9 mouse cellular contexts compared by ENCODE assay signal in genomic region chr1:133855274-133856017, GRCm38 (mm10). TPM values are rescaled to one million over a fixed set of nuclear protein-coding genes. Genes with fewer than 3 reads are reported as not detected.
DNase-seq lines count a peak whose midpoint lies in the region; TF ChIP-seq lines count a peak whose summit lies in the region.
"Had no signal": no experiment of that assay in that cellular context is flagged by ENCODE, and none has a peak within 500 bp of the region (broad histone marks: within the 10 kb centered on the region; RNA-seq: fewer than 3 reads in every experiment).

No protein-coding gene starts in this region.

- TF ChIP-seq CTCF in layer of hippocampus, adult 2 months (conservative IDR thresholded peaks at IDR 0.05) = no peak

- peak overlapping the region; percentile 60; the same call in 1 of the 2 replicates for H3K27ac ChIP-seq in layer of hippocampus, adult 2 months
- H3K27ac ChIP-seq in midbrain, embryonic 10.5 days (replicated peaks) = peak overlapping the region; percentile 59

- peaks cover 66% of the 10 kb centered on the region for H3K27me3 ChIP-seq in midbrain, embryonic 10.5 days (ENCODE audit: low read depth, poor library complexity, severe bottlenecking)

- H3K36me3 ChIP-seq in midbrain, embryonic 10.5 days = no peaks in the 10 kb centered on the region

- 3% methylated on average over 15 of the region's 15 CpGs for WGBS in midbrain, embryonic 10.5 days

- H3K9me3 ChIP-seq in midbrain, embryonic 10.5 days (replicated peaks) = no peaks in the 10 kb centered on the region

- H3K4me3 ChIP-seq in layer of hippocampus, adult 2 months = peak overlapping the region; percentile 30
- peak overlapping the region; percentile 47 for H3K4me3 ChIP-seq in midbrain, embryonic 10.5 days

- peaks cover 53% of the 10 kb centered on the region for H3K4me1 ChIP-seq in midbrain, embryonic 10.5 days

- DNase-seq in layer of hippocampus, adult 2 months (ENCODE audit: low spot score in 2 of 2) = no peak
- DNase-seq in layer of hippocampus, adult 8-10 months (ENCODE audit: low spot score in 2 of 2) = no peak
- DNase-seq in cerebellum, postnatal 25 days = peak; percentile 46 to 54
- peak; percentile 35 to 44 for DNase-seq in frontal cortex, postnatal 10 days (ENCODE audit: low spot score in 2 of 2)
- DNase-seq in kidney, postnatal 10 days = peak; percentile 61
- DNase-seq in midbrain, embryonic 10.5 days (ENCODE audit: low spot score) = peak; percentile 47
- peak; percentile 53 for DNase-seq in yolk sac, embryonic 10.5 days (ENCODE audit: low spot score)
- no peak for DNase-seq in testis, postnatal 14 days (ENCODE audit: low spot score)

RNA-seq across cellular contexts. Expression of gene Optc, which starts 52.4 kb away (rescaled TPM):
- under 1 TPM in 1 of 2 experiments, not detected in 1; 0.31 TPM for total RNA-seq in layer of hippocampus, adult 2 months (2021)
- under 1 TPM; 0.21 to 0.67 (median 0.53) TPM for total RNA-seq in layer of hippocampus, adult 8-10 months (2022)
- 0.86 and 1.7 TPM in 2 replicates for polyA plus RNA-seq in midbrain, embryonic 10.5 days (2016; fragmentation: Nextera tagmentation; extraction: Ambion mirVana)
- total RNA-seq: liver, adult 2 months had no signal
- polyA plus RNA-seq: liver, adult 2 months had no signal

RNA-seq across cellular contexts. Expression of gene Atp2b4, which starts 54.6 kb away (rescaled TPM):
- 10 to 100 TPM; 78.4 to 89.6 TPM for total RNA-seq in layer of hippocampus, adult 2 months (2021)
- 100 to 1,000 TPM in 1 of 4 experiments, 10 to 100 TPM in 3; 85.7 to 102 (median 91.8) TPM for total RNA-seq in layer of hippocampus, adult 8-10 months (2022)
- 3.0 and 5.7 TPM in 2 replicates for polyA plus RNA-seq in midbrain, embryonic 10.5 days (2016; fragmentation: Nextera tagmentation; extraction: Ambion mirVana)

Comparison
In these comparisons a context has a peak if more than half of its experiments do, and no peak if none do; other contexts are left out.
1. DNase-seq: peak in cerebellum, postnatal 25 days (2 of 2), frontal cortex, postnatal 10 days (2 of 2), kidney, postnatal 10 days (single experiment), midbrain, embryonic 10.5 days (single experiment) and yolk sac, embryonic 10.5 days (single experiment); none in layer of hippocampus, adult 2 months (0 of 2), layer of hippocampus, adult 8-10 months (0 of 2) and testis, postnatal 14 days (single experiment).